Mouse (Mus musculus): ENCODE measurements around the gene Nop53. TPM values are rescaled to one million over a fixed set of nuclear protein-coding genes. Genes with fewer than 3 reads are reported as not detected.

The Nop53 gene
- polyA plus RNA-seq, 1 experiment = 270 TPM

- H3K4me3 ChIP-seq = no peak overlapping the region
- TF ChIP-seq POLR2AphosphoS2 (IDR thresholded peaks at IDR 0.05; ENCODE audit: insufficient read length, low read depth) (no peak), MYOG (IDR thresholded peaks at IDR 0.05; ENCODE audit: control insufficient read depth in 1 of 3, insufficient read depth in 1 of 3, insufficient read length in 2 of 3, low read depth in 2 of 3) (no peak), SRF (IDR thresholded peaks at IDR 0.05; ENCODE audit: control insufficient read depth, insufficient read length, low read depth) (no peak), USF1 (IDR thresholded peaks at IDR 0.05; ENCODE audit: low read depth) (no peak), TCF3 (IDR thresholded peaks at IDR 0.05; ENCODE audit: insufficient read length, low read depth) (no peak), TCF12 (IDR thresholded peaks at IDR 0.05; ENCODE audit: insufficient read depth, poor library complexity, severe bottlenecking) (no peak), POLR2A (IDR thresholded peaks at IDR 0.05; ENCODE audit: insufficient read length, low read depth) (no peak), CEBPB (IDR thresholded peaks at IDR 0.05; ENCODE audit: insufficient read depth, poor library complexity, severe bottlenecking) (no peak), REST (IDR thresholded peaks at IDR 0.05; ENCODE audit: insufficient read depth, insufficient read length) (no peak), MYOD1 (IDR thresholded peaks at IDR 0.05; ENCODE audit: control insufficient read depth in 1 of 3, insufficient read length in 2 of 3, low read depth in 2 of 3) (no peak), E2F4 (IDR thresholded peaks at IDR 0.05; ENCODE audit: insufficient read depth) (no peak), MAX (IDR thresholded peaks at IDR 0.05; ENCODE audit: low read depth) (no peak)
- H3K79me2 ChIP-seq (ENCODE audit: control insufficient read depth, insufficient read depth) = no peaks in the 10 kb centered on the region
- no peak overlapping the region for H3K4me2 ChIP-seq (ENCODE audit: low read depth)
- no peak overlapping the region for H3ac ChIP-seq (ENCODE audit: control insufficient read depth, insufficient read length)
- H3K27me3 ChIP-seq (ENCODE audit: control insufficient read depth, insufficient read depth, insufficient read length) = no peaks in the 10 kb centered on the region
- peaks cover 14% of the 10 kb centered on the region for H3K36me3 ChIP-seq (ENCODE audit: control insufficient read depth, insufficient read depth)
Observed at GRCm38 (mm10) chr7:15914252-15914651, 31.6 kb downstream of the Nop53 start.

GRCm38 (mm10) chr7:15912183-15912582 is 33.7 kb downstream of the Nop53 start:
- TF ChIP-seq E2F4 (IDR thresholded peaks at IDR 0.05; ENCODE audit: insufficient read depth) (no peak), TCF3 (IDR thresholded peaks at IDR 0.05; ENCODE audit: insufficient read length, low read depth) (no peak), TCF12 (IDR thresholded peaks at IDR 0.05; ENCODE audit: insufficient read depth, poor library complexity, severe bottlenecking) (no peak), MAX (IDR thresholded peaks at IDR 0.05; ENCODE audit: low read depth) (no peak), USF1 (IDR thresholded peaks at IDR 0.05; ENCODE audit: low read depth) (no peak), POLR2A (IDR thresholded peaks at IDR 0.05; ENCODE audit: insufficient read length, low read depth) (no peak), CEBPB (IDR thresholded peaks at IDR 0.05; ENCODE audit: insufficient read depth, poor library complexity, severe bottlenecking) (no peak), MYOG (IDR thresholded peaks at IDR 0.05; ENCODE audit: control insufficient read depth in 1 of 3, insufficient read depth in 1 of 3, insufficient read length in 2 of 3, low read depth in 2 of 3) (no peak), POLR2AphosphoS2 (IDR thresholded peaks at IDR 0.05; ENCODE audit: insufficient read length, low read depth) (no peak), REST (IDR thresholded peaks at IDR 0.05; ENCODE audit: insufficient read depth, insufficient read length) (no peak), SRF (IDR thresholded peaks at IDR 0.05; ENCODE audit: control insufficient read depth, insufficient read length, low read depth) (no peak), MYOD1 (IDR thresholded peaks at IDR 0.05; ENCODE audit: control insufficient read depth in 1 of 3, insufficient read length in 2 of 3, low read depth in 2 of 3) (no peak)
- H3K79me2 ChIP-seq (ENCODE audit: control insufficient read depth, insufficient read depth) = no peaks in the 10 kb centered on the region
- H3K4me3 ChIP-seq = no peak overlapping the region
- H3K36me3 ChIP-seq (ENCODE audit: control insufficient read depth, insufficient read depth) = peaks cover 4% of the 10 kb centered on the region
- peaks cover 16% of the 10 kb centered on the region for H3K27me3 ChIP-seq (ENCODE audit: control insufficient read depth, insufficient read depth, insufficient read length)
- no peak overlapping the region for H3ac ChIP-seq (ENCODE audit: control insufficient read depth, insufficient read length)
- H3K4me2 ChIP-seq (ENCODE audit: low read depth) = no peak overlapping the region

GRCm38 (mm10) chr7:15910521-15910920 is 35.4 kb downstream of the Nop53 start:
- Histone ChIP-seq H3ac (ENCODE audit: control insufficient read depth, insufficient read length) (no peak overlapping the region), H3K4me3 (no peak overlapping the region), H3K36me3 (ENCODE audit: control insufficient read depth, insufficient read depth) (no peaks in the 10 kb centered on the region), H3K27me3 (ENCODE audit: control insufficient read depth, insufficient read depth, insufficient read length) (peaks cover 19% of the 10 kb centered on the region), H3K4me2 (ENCODE audit: low read depth) (no peak overlapping the region), H3K79me2 (ENCODE audit: control insufficient read depth, insufficient read depth) (no peaks in the 10 kb centered on the region)
- TF ChIP-seq SRF (IDR thresholded peaks at IDR 0.05; ENCODE audit: control insufficient read depth, insufficient read length, low read depth) = no peak
- TF ChIP-seq TCF12 (IDR thresholded peaks at IDR 0.05; ENCODE audit: insufficient read depth, poor library complexity, severe bottlenecking) = no peak
- TF ChIP-seq MYOG (IDR thresholded peaks at IDR 0.05; ENCODE audit: control insufficient read depth in 1 of 3, insufficient read depth in 1 of 3, insufficient read length in 2 of 3, low read depth in 2 of 3) = no peak
- TF ChIP-seq TCF3 (IDR thresholded peaks at IDR 0.05; ENCODE audit: insufficient read length, low read depth) = no peak
- TF ChIP-seq MAX (IDR thresholded peaks at IDR 0.05; ENCODE audit: low read depth) = no peak
- TF ChIP-seq CEBPB (IDR thresholded peaks at IDR 0.05; ENCODE audit: insufficient read depth, poor library complexity, severe bottlenecking) = no peak
- no peak for TF ChIP-seq POLR2A (IDR thresholded peaks at IDR 0.05; ENCODE audit: insufficient read length, low read depth)
- TF ChIP-seq REST (IDR thresholded peaks at IDR 0.05; ENCODE audit: insufficient read depth, insufficient read length) = no peak
- TF ChIP-seq USF1 (IDR thresholded peaks at IDR 0.05; ENCODE audit: low read depth) = no peak
- TF ChIP-seq E2F4 (IDR thresholded peaks at IDR 0.05; ENCODE audit: insufficient read depth) = no peak
- no peak for TF ChIP-seq MYOD1 (IDR thresholded peaks at IDR 0.05; ENCODE audit: control insufficient read depth in 1 of 3, insufficient read length in 2 of 3, low read depth in 2 of 3)
- no peak for TF ChIP-seq POLR2AphosphoS2 (IDR thresholded peaks at IDR 0.05; ENCODE audit: insufficient read length, low read depth)

GRCm38 (mm10) chr7:15907971-15908590 is 37.8 kb downstream of the Nop53 start:
- Histone ChIP-seq H3K79me2 (ENCODE audit: control insufficient read depth, insufficient read depth) (no peaks in the 10 kb centered on the region), H3K27me3 (ENCODE audit: control insufficient read depth, insufficient read depth, insufficient read length) (peaks cover 31% of the 10 kb centered on the region), H3K4me3 (no peak overlapping the region), H3K4me2 (ENCODE audit: low read depth) (no peak overlapping the region), H3K36me3 (ENCODE audit: control insufficient read depth, insufficient read depth) (no peaks in the 10 kb centered on the region), H3ac (ENCODE audit: control insufficient read depth, insufficient read length) (no peak overlapping the region)
- TF ChIP-seq TCF3 (IDR thresholded peaks at IDR 0.05; ENCODE audit: insufficient read length, low read depth) (no peak), MAX (IDR thresholded peaks at IDR 0.05; ENCODE audit: low read depth) (no peak), MYOD1 (IDR thresholded peaks at IDR 0.05; ENCODE audit: control insufficient read depth in 1 of 3, insufficient read length in 2 of 3, low read depth in 2 of 3) (no peak), MYOG (IDR thresholded peaks at IDR 0.05; ENCODE audit: control insufficient read depth in 1 of 3, insufficient read depth in 1 of 3, insufficient read length in 2 of 3, low read depth in 2 of 3) (no peak), REST (IDR thresholded peaks at IDR 0.05; ENCODE audit: insufficient read depth, insufficient read length) (no peak), E2F4 (IDR thresholded peaks at IDR 0.05; ENCODE audit: insufficient read depth) (no peak), TCF12 (IDR thresholded peaks at IDR 0.05; ENCODE audit: insufficient read depth, poor library complexity, severe bottlenecking) (no peak), USF1 (IDR thresholded peaks at IDR 0.05; ENCODE audit: low read depth) (no peak), SRF (IDR thresholded peaks at IDR 0.05; ENCODE audit: control insufficient read depth, insufficient read length, low read depth) (no peak), CEBPB (IDR thresholded peaks at IDR 0.05; ENCODE audit: insufficient read depth, poor library complexity, severe bottlenecking) (no peak), POLR2A (IDR thresholded peaks at IDR 0.05; ENCODE audit: insufficient read length, low read depth) (no peak)
